Mouse (Mus musculus) heart, embryonic 13.5 days (tissue): Measurements from ENCODE around the gene Lsm12. TPM values are rescaled to one million over a fixed set of nuclear protein-coding genes. Genes with fewer than 3 reads are reported as not detected.

Experiments used
- ATAC-seq: fragments of 200-750 bp; cut with Nextera tagmentation; 2 replicates; pipeline ENCODE4 v1.8.0; 2017; ENCODE audit warnings: moderate TSS enrichment; ENCODE audit not compliant: insufficient number of reproducible peaks, low FRiP score, low TSS enrichment; ENCODE audit errors: extremely low read depth
- H3K27ac ChIP-seq: fragments of 300-500 bp; sonication (generic); replicated peaks from 2 replicates; pipeline ENCODE4 v1.5.1; 2015; ENCODE audit warnings: moderate library complexity, mild to moderate bottlenecking, inconsistent platforms
- H3K27me3 ChIP-seq: fragments of 300-500 bp; sonication (generic); replicated peaks from 2 replicates; pipeline ENCODE4 v1.6.1; 2015; ENCODE audit warnings: mild to moderate bottlenecking, inconsistent platforms
- H3K36me3 ChIP-seq: fragments of 300-500 bp; sonication (generic); 2 replicates; pipeline ENCODE4 v1.6.1; 2015; ENCODE audit warnings: mild to moderate bottlenecking, inconsistent platforms
- H3K4me1 ChIP-seq: fragments of 300-500 bp; sonication (generic); 2 replicates; pipeline ENCODE4 v1.6.1; 2015; ENCODE audit warnings: inconsistent platforms
- H3K4me2 ChIP-seq: fragments of 300-500 bp; sonication (generic); 2 replicates; pipeline ENCODE4 v1.6.1; 2015; ENCODE audit warnings: inconsistent platforms, mild to moderate bottlenecking, moderate library complexity
- H3K4me3 ChIP-seq: fragments of 300-500 bp; sonication (generic); 2 replicates; pipeline ENCODE4 v1.5.1; 2015; ENCODE audit warnings: moderate library complexity, mild to moderate bottlenecking, inconsistent platforms
- H3K9ac ChIP-seq: fragments of 300-500 bp; sonication (generic); 2 replicates; pipeline ENCODE4 v1.6.1; 2015; ENCODE audit warnings: inconsistent platforms, mild to moderate bottlenecking, moderate library complexity
- H3K9me3 ChIP-seq: fragments of 300-500 bp; sonication (generic); 2 replicates; pipeline ENCODE4 v1.6.1; 2016; ENCODE audit warnings: inconsistent platforms
- WGBS: fragments of 180-500 bp; shearing (Covaris S2); methylation state at CpG from one replicate; pipeline ENCODE4 v1.1.7; 2015; ENCODE audit warnings: mixed read lengths; 5-methylcytosine and 5-hydroxymethylcytosine counted together
- polyA plus RNA-seq: library from polyadenylated mRNA; unstranded; fragments of >200 nt; fragmentation: Nextera tagmentation; extraction: Ambion mirVana; gene quantifications from 2 replicates; pipeline ENCODE4 v1.2.1, GENCODE M21; 2015

Lsm12 gene
- polyA plus RNA-seq, 1 experiment from 2014 or later = 80.7 TPM

- Histone ChIP-seq H3K27me3 (no peaks in the 10 kb centered on the region), H3K27ac (no peak overlapping the region), H3K9ac (no peak overlapping the region), H3K4me3 (no peak overlapping the region), H3K4me2 (no peak overlapping the region), H3K4me1 (peaks cover 30% of the 10 kb centered on the region), H3K9me3 (no peaks in the 10 kb centered on the region), H3K36me3 (peaks cover 100% of the 10 kb centered on the region)
- WGBS = 78% methylated on average over 12 of the region's 12 CpGs
- ATAC-seq = no peak
These were observed 16.3 kb upstream of the Lsm12 start for GRCm38 (mm10) chr11:102201408-102201821.

DNA sequence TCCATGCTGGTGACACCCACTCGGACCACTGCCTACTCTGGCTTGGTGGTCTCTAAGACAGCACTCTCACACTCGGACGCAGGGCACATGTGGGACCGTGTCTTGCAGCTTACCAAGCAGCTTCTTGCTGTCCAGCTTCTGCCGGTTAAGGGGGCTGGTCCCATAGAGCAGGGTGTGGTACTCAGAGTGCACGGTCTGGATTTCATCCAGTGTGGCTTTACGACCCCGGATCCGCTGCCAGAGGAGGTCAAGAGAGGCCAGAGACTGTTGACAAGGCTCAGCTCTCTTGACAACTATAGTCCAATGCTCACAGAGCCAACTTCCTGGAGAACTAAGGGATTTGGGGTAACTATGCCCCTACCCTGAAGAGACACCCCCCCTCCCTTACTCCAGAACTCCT is 14.8 kb upstream of the Lsm12 start:
- Histone ChIP-seq H3K4me3 (no peak overlapping the region), H3K4me1 (peaks cover 21% of the 10 kb centered on the region), H3K9me3 (no peaks in the 10 kb centered on the region), H3K27ac (no peak overlapping the region), H3K36me3 (peaks cover 100% of the 10 kb centered on the region), H3K4me2 (no peak overlapping the region), H3K27me3 (no peaks in the 10 kb centered on the region), H3K9ac (no peak overlapping the region)
- 63% methylated on average over 9 of the region's 9 CpGs for WGBS
- no peak for ATAC-seq

DNA sequence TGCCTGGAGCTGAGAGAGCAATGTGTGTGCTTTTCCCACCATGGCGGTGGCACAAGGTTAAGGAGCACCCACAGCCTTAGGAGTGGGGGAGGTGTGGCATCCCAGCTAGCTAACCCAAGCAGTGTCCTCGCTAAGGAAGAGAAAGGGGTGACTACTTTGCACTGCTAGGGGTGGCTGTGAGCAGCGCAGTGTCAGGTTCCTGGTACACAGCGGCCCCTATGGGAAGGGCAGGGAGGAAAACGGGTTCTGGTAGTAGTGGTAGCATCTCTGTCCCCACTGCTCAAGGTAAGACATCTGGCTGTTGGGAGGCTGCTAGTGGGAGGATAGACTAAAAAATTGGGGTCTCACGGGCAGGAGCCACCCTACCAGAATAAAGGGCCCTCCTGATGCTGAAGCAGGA is 13.1 kb upstream of the Lsm12 start:
- Histone ChIP-seq H3K27ac (no peak overlapping the region), H3K27me3 (no peaks in the 10 kb centered on the region), H3K36me3 (peaks cover 100% of the 10 kb centered on the region), H3K4me1 (peaks cover 9% of the 10 kb centered on the region), H3K9ac (no peak overlapping the region), H3K4me3 (no peak overlapping the region), H3K4me2 (no peak overlapping the region), H3K9me3 (no peaks in the 10 kb centered on the region)
- ATAC-seq = no peak
- WGBS = 59% methylated on average over 6 of the region's 6 CpGs

GRCm38 (mm10) chr11:102196018-102196797 is 11.1 kb upstream of the Lsm12 start:
- Histone ChIP-seq H3K36me3 (peaks cover 92% of the 10 kb centered on the region), H3K4me2 (no peak overlapping the region), H3K27me3 (no peaks in the 10 kb centered on the region), H3K27ac (no peak overlapping the region), H3K4me1 (peaks cover 11% of the 10 kb centered on the region), H3K9ac (peak overlapping the region; percentile 8; the same call in 1 of the 2 replicates), H3K4me3 (no peak overlapping the region), H3K9me3 (no peaks in the 10 kb centered on the region)
- ATAC-seq = no peak
- 57% methylated on average over 21 of the region's 21 CpGs for WGBS

- Histone ChIP-seq H3K4me2 (no peak overlapping the region), H3K36me3 (peaks cover 69% of the 10 kb centered on the region), H3K4me3 (no peak overlapping the region), H3K4me1 (peaks cover 29% of the 10 kb centered on the region), H3K9ac (no peak overlapping the region), H3K27ac (no peak overlapping the region), H3K9me3 (no peaks in the 10 kb centered on the region), H3K27me3 (no peaks in the 10 kb centered on the region)
- ATAC-seq = no peak
- 76% methylated on average over 9 of the region's 9 CpGs for WGBS
These were observed 8.8 kb upstream of the Lsm12 start for GRCm38 (mm10) chr11:102193657-102194440.

DNA sequence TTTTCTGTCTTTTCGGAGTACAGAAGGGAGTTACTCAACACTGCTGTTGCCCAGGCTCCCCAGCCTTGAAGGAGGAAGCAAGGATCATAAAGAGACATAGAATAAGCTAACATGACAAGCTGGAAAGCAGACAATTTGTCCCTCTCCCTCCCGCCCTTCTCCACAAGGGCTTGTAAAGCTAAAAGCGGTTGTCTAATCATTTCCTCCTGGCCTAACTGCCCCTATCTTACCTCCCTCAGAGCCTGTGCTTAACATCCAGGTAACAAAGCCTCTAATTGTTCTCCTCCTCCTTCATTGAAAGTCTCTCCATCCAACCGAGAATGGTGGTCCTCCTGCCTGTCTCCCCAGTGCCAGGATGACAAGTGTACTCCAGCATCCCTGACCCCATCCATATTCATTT is 5.8 kb upstream of the Lsm12 start:
- Histone ChIP-seq H3K27me3 (no peaks in the 10 kb centered on the region), H3K27ac (no peak overlapping the region), H3K36me3 (peaks cover 39% of the 10 kb centered on the region), H3K4me2 (peak overlapping the region; percentile 74), H3K9ac (peak overlapping the region; percentile 86), H3K9me3 (no peaks in the 10 kb centered on the region), H3K4me1 (peaks cover 24% of the 10 kb centered on the region), H3K4me3 (peak overlapping the region; percentile 74)
- WGBS = 49% methylated on average over 4 of the region's 4 CpGs
- no peak for ATAC-seq

GRCm38 (mm10) chr11:102189461-102190436 is 4.7 kb upstream of the Lsm12 start, which contains the start of gene G6pc3:
G6pc3 (plus strand) TSS chr11:102189620.
- Histone ChIP-seq H3K27me3 (no peaks in the 10 kb centered on the region), H3K36me3 (peaks cover 28% of the 10 kb centered on the region), H3K9ac (peak within 1 kb of the TSS; percentile 86), H3K27ac (peak within 1 kb of the TSS; percentile 70), H3K4me3 (peak within 1 kb of the TSS; percentile 74), H3K4me1 (peaks cover 26% of the 10 kb centered on the region), H3K9me3 (no peaks in the 10 kb centered on the region), H3K4me2 (peak within 1 kb of the TSS; percentile 74)
- 3% methylated on average over 50 of the region's 50 CpGs for WGBS
- peak; percentile 53; the same call in 1 of the 2 replicates for ATAC-seq

GRCm38 (mm10) chr11:102188980-102189379 is 3.9 kb upstream of the Lsm12 start:
- H3K4me2 ChIP-seq = peak overlapping the region; percentile 74
- peak overlapping the region; percentile 74 for H3K4me3 ChIP-seq
- H3K9ac ChIP-seq = peak overlapping the region; percentile 86
- H3K4me1 ChIP-seq = peaks cover 30% of the 10 kb centered on the region
- H3K9me3 ChIP-seq = no peaks in the 10 kb centered on the region
- no peak for ATAC-seq
- H3K36me3 ChIP-seq = peaks cover 20% of the 10 kb centered on the region
- WGBS = 64% methylated on average over 6 of the region's 6 CpGs
- no peaks in the 10 kb centered on the region for H3K27me3 ChIP-seq
- 0 out of 2 replicates have a peak overlapping the region, but pooled peaks have one; percentile 30 for H3K27ac ChIP-seq

DNA sequence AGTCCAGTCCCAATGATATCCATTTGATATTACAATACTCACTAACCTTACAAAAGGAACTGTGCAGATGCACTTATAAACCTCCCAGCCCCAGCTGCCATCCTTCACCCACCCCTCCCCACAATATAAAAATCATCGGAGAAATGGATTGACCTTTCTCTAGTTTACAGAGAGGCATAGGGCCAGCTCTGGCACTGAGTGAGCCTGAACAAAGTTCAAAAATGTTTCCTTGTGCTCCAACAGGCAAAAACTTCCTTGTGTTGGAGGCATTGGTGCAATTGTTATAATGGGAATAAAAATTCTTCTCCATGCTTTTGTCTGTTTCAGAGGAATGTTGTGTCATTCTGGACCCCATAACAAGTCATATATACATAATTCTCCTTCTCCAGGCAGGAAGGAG is 1.1 kb upstream of the Lsm12 start:
- 71% methylated on average over 1 of the region's 1 CpGs for WGBS
- no peak overlapping the region for H3K4me2 ChIP-seq

DNA sequence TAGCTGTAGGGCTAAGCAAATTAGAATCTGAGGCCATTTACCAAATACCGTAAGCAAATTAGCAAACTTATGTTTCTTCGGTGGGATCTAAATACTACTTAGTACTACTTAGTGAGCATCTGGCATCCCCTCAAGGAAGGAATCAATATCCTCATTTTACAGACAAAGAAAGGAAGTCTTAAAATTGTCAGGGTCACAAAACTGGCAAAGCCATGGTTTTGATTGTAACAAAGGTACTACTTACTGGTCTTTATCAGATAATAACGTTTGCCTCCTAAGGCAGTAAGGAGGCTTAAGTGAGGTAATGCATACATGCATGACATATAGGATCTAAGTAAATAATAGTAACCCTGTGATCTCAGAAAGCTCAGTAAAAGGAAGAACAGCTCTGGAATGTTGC is 581 bp upstream of the Lsm12 start:
- H3K9ac ChIP-seq = peak overlapping the region; percentile 98
- no peak for ATAC-seq
- no peaks in the 10 kb centered on the region for H3K27me3 ChIP-seq
- H3K36me3 ChIP-seq = peaks cover 20% of the 10 kb centered on the region
- peak overlapping the region; percentile 84 for H3K4me2 ChIP-seq
- no peaks in the 10 kb centered on the region for H3K9me3 ChIP-seq
- H3K4me1 ChIP-seq = peaks cover 39% of the 10 kb centered on the region
- H3K27ac ChIP-seq = peak overlapping the region; percentile 95; the same call in 1 of the 2 replicates
- peak overlapping the region; percentile 90 for H3K4me3 ChIP-seq
- 50% methylated on average over 3 of the region's 3 CpGs for WGBS

More for the DNA sequence above, 1.1 kb upstream of the Lsm12 start:
- no peak overlapping the region for H3K9ac ChIP-seq
- H3K27ac ChIP-seq = no peak overlapping the region
- no peaks in the 10 kb centered on the region for H3K27me3 ChIP-seq
- no peak overlapping the region for H3K4me3 ChIP-seq
- no peak for ATAC-seq
- H3K36me3 ChIP-seq = peaks cover 15% of the 10 kb centered on the region
- H3K4me1 ChIP-seq = peaks cover 41% of the 10 kb centered on the region
- no peaks in the 10 kb centered on the region for H3K9me3 ChIP-seq
